Mouse (Mus musculus) layer of hippocampus, adult 18-20 months (tissue): Measurements from ENCODE around the gene Cdca5. TPM values are rescaled to one million over a fixed set of nuclear protein-coding genes. Genes with fewer than 3 reads are reported as not detected.
"Not testable (repeated sequence)": the region's sequence is repeated elsewhere in the genome, so short reads cannot be mapped to it uniquely, and the experiment has no call there.

Source experiments
- DNase-seq, 2 experiments: peaks; one replicate each; pipeline ENCODE4 v3.0.0; 2022; ENCODE audit warnings: low spot score in 2 of 2
- total RNA-seq, 2 experiments: library from RNA; stranded (reverse); gene quantifications; 2 replicates each; pipeline ENCODE4 v1.2.3; 2021

Gene Cdca5
- total RNA-seq, 2 experiments from 2014 or later, result not detected

GRCm38 (mm10) chr19:6102169-6102853, 17.5 kb downstream of the Cdca5 start:
- no peak for DNase-seq

DNA sequence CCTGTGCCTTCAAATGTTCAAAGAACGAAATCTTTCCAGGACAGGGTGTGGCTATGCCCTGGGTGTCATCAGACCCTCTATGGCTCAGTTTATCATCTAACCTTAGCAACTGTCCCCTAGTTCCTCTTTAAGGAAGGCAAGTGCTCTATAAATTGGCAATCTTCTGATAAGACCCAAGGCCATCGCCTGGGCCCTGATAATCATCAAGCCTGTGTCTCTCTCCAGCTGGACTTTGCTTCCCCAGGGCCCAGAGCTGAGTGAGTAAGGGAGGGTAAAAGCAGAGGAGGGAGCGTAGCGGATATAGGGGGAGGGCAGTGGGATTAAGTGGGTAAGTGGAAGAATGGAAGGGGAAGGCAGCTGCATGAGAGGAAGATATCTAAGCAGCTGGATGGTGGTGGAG, 19.7 kb downstream of the Cdca5 start:
- DNase-seq, result no peak

GRCm38 (mm10) chr19:6105586-6105985, 20.8 kb downstream of the Cdca5 start, which contains the start of gene Naaladl1:
Naaladl1 (plus strand) TSS chr19:6105782.
- no peak for DNase-seq

GRCm38 (mm10) chr19:6113116-6113515, 28.3 kb downstream of the Cdca5 start:
- no peak for DNase-seq

GRCm38 (mm10) chr19:6116113-6116850, 31.5 kb downstream of the Cdca5 start:
- no peak for DNase-seq

DNA sequence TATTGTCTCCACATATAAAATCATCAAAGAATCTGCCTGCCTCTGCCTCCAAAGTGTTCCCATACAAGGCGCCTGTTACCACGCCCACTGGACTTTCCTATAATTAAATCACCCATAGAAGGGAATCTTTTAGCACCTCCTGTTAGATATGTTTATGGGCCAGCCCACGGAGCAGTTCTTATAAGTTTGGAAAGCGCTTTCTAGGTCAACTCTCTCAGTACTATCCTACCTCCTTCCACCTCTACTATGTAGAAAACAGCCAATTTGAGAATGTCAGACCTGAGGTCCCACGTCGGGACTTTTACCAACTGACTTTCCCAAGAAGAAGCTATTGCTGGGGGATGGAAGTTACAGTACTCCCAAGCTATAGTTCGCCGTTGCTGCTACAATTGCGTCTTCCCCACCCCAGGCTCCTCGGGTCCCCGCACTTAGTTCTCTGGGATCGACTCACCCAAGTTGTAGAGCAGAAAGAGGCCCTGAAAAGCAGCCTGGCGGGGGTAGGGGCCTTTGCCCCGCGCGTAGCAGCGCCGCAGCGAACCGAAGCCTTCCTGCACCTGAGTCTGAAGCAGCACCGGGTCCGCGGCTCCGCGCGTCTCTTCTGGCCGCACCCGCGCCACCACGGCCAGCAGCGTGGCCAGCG, 32.7 kb downstream of the Cdca5 start:
- no peak for DNase-seq

- peak; percentile 88 to 94 for DNase-seq
These were observed 33.3 kb downstream of the Cdca5 start, which contains the start of gene Sac3d1 for GRCm38 (mm10) chr19:6117986-6118676. Sac3d1 (minus strand) TSS chr19:6118650.

DNA sequence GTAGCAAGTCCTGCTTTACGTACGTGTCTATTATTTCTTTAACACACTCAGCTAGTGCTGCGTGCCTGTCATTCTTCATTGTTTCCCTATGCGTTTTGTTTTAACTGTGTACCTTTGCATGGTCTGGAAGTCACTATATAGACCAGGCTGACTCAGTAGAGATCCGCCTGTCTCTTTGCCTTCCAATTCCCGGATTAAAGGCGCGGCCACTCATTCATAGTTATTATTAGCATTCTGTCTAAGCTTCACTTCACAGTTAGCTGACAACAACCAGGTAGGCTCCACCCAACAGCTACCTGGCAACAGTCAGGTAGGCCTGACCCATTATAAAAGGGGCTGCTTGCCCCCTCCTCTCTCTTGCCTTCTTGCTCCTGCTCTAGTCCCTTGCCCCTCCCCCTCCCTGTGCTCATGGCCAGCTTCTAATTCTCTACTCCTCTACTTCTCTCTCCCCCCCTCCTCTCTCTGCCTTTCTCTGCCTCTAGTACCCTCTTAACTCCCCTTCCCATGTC, 33.9 kb downstream of the Cdca5 start:
- no peak for DNase-seq

- DNase-seq, result no peak
These were observed 37.0 kb downstream of the Cdca5 start for GRCm38 (mm10) chr19:6121761-6122160.

- no peak for DNase-seq
These were observed 38.5 kb downstream of the Cdca5 start for GRCm38 (mm10) chr19:6123330-6123729.

DNA sequence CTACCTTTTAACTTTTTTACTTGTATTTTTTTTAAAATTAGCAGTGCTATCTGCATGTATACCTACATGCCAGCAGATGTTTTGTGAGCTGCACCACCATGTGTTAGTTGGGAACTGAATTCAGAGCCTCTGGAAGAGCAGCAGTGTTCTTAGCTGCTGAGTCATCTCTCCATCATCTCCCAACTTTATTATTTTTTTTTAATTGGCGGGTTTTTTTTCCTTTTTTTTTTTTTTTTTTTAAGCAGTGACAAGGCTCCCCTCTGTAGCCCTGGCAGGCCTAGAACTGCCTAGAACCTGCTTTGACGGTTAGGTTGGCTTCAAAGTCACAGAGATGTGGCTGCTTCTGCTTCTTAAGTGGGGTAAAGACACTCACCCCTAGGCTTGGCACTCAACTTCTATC, 40.1 kb downstream of the Cdca5 start:
- no peak for DNase-seq

DNA sequence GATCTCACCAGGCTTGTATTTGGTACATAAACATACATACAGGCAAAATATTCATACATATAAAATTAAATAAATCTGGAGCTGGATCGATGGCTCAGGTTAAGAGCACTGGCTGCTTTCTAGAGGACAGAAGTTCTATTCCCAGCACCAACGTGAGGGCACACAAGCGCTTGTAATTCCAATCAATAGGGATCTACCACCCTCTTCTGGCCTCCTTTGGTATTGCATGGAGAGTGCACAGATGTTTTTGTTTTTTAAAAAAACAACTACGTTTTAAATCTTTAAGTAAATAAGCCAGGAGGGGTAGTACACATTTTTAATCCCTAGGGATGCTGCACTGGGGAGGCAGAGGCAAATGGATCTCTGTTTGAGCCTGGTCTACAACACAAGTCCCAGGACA, 41.5 kb downstream of the Cdca5 start:
- DNase-seq, result peak in 1 of 2 experiments; percentile 52

DNA sequence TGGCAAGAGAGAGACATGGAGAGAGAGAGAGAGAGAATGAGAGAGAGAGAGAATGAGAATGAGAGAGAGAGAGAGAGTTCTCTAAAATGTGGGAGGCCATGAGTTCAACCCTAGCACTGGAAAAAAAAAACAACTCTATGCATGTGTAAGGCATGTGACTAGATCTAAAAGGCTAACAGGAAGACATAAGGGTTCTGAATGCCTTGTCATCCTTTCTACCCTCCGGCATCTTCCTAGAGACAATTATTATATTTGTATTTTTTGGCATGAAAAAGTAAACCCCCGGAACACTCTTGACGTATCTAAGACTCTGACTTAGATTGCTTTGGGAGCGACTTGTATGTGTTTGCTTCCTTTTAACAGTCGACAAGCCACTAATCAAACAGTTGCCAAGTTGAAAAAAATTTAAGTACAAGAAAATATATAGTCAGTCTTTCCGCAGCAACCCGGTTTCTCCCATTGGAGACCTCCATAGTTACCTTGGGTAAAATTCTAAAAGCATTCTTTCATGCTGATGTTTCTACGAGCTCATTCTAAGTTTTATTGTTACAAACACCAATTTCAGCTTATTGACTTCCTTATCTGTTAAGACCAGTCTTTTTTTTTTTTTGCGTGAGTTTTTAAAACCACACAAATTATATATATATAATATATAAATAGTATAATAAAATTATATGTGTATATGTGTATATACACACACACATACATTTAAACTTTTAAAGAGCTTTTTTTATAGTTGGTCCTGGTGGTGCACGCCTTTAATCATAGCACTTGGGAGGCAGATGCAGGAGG, 42.2 kb downstream of the Cdca5 start:
- DNase-seq, result no peak

- peak; percentile 91 to 96 for DNase-seq
These were observed 43.1 kb downstream of the Cdca5 start, which contains the start of gene Snx15 for GRCm38 (mm10) chr19:6127760-6128341. Snx15 (minus strand) TSS chr19:6128304.

GRCm38 (mm10) chr19:6130414-6131128, 45.8 kb downstream of the Cdca5 start:
- not testable (repeated sequence) for DNase-seq

DNA sequence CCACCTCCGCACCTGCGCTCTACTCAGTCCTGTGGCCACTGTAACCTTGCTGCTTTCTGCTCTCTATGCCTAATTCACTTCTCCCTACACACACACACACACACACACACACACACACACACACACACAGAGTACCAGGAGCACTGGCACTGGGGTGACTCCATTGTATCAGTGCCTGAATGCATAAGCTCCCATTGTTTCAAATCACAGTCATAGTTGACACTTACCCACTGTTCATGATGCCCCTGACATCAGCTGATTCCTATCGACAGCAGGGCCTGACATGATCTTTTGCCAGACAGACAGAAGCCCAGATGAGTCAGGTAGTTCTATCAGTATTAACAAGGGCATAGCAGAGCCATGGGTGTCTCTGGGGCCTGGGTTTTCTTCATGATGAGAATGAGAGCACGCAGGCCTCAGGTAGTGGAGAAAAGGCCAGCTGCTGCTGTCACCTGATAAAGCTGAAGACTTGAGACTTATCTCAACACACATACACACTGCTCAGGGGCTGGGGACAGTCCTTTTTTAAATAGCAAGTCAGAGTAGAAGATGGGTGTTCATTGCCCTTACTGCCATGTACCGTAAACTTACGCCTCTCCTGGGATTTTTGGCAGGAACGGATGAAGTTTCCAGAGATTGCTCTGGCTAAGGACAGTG, 47.5 kb downstream of the Cdca5 start:
- no peak for DNase-seq

DNA sequence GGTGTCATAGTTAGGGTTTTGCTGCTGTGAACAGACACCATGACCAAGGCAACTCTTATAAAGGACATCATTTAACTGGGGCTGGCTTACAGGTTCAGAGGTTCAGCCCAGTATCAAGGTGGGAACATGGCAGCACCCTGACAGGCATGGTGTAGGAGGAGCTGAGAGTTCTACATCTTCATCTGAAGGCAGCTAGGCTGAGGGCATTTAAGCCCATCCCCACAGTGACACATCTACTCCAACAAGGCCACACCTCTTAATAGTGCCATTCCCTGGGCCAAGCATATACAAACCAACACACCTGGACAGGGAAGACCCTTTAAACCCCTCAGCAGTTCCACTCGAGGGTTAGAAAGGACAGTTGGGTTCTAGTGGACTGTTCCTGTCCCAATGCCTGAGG, 48.4 kb downstream of the Cdca5 start:
- not testable (repeated sequence) for DNase-seq

DNA sequence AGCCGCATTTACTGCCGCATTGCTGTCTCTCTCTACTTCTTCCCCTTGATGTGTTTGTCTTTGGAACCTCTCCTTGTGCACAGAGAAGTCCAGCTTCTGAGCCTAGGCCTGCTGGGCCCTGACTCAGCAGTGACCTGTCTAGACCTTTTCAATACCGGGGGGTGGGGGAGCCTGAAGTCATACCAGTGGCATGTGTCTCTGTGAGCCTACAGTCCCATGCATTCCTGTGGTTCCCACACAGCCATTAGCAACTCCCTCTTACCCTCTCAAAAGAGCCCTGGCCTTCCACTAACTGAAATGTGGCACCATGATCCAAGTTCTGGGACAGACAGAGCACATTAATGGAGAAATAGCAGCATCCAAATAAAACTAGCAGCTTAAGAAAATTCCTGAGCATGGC, 51.6 kb downstream of the Cdca5 start:
- no peak for DNase-seq

- DNase-seq, result no peak
These were observed 54.9 kb downstream of the Cdca5 start for GRCm38 (mm10) chr19:6139701-6140100.
